Mouse (Mus musculus) telencephalon, adult 2 months (tissue): ENCODE measurements around the gene Asb16.
"Not testable (repeated sequence)": the region's sequence is repeated elsewhere in the genome, so short reads cannot be mapped to it uniquely, and the experiment has no call there.

Source experiments
- DNase-seq: peaks from one replicate; pipeline ENCODE4 v3.0.0-alpha.2; 2011; ENCODE audit warnings: low read depth, low spot score

Asb16 gene

GRCm38 (mm10) chr11:102241874-102242273 is 26.7 kb upstream of the Asb16 start:
- DNase-seq = no peak

DNA sequence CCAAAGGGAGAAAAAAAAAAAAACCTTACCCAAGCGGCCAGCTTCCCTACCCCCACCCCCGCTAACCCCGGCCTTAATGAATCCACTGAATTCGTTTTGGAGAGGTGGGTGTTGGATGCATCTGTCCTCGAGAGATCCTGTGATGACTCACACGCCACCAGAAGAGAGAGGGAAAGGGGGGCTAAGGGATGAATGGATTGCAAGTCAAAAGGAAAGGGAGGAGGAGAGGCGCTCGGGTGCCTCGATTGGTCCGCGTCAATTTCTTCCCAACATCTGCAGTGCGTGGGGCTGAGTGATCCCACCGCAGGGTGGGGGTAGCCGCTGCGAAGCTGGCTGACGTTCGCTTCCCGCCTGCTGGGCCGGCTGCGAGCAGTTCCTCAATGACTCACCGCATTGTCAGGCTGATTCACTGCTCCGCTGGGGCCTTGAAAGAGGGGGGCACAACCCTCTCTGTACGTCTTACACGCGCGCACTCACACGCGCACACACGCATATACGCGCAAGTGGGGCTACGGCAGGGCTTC is 23.6 kb upstream of the Asb16 start:
- DNase-seq = peak; percentile 88

GRCm38 (mm10) chr11:102245581-102246272 is 22.8 kb upstream of the Asb16 start:
- no peak for DNase-seq

DNA sequence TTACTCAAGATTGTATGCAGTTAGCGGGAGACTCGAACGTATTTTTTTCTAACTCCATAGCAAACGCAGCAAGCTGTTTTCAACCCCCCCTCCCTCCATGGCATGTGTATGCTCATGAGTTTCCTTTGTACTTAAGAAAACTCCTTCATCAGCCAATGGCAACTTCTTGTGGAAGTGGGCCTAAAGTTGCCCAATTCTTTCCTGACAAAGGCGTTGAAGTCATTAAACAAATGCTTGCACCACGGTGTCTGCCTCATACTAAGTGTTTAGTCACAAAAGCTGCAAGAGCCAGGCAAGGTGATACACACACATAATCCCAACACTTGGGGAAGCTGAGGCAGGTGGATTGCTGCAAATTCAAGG is 22.3 kb upstream of the Asb16 start:
- DNase-seq = no peak

GRCm38 (mm10) chr11:102246871-102247270 is 21.7 kb upstream of the Asb16 start:
- DNase-seq = no peak

GRCm38 (mm10) chr11:102248630-102249230 is 19.8 kb upstream of the Asb16 start, which contains the start of gene BC030867:
TSS of gene BC030867 (plus strand) at chr11:102248882.
- peak; percentile 84 for DNase-seq

GRCm38 (mm10) chr11:102249351-102250090 is 19.0 kb upstream of the Asb16 start:
- no peak for DNase-seq

GRCm38 (mm10) chr11:102257514-102257913 is 11.0 kb upstream of the Asb16 start:
- no peak for DNase-seq

- DNase-seq = no peak
Observed at GRCm38 (mm10) chr11:102258095-102258494, 10.4 kb upstream of the Asb16 start.

DNA sequence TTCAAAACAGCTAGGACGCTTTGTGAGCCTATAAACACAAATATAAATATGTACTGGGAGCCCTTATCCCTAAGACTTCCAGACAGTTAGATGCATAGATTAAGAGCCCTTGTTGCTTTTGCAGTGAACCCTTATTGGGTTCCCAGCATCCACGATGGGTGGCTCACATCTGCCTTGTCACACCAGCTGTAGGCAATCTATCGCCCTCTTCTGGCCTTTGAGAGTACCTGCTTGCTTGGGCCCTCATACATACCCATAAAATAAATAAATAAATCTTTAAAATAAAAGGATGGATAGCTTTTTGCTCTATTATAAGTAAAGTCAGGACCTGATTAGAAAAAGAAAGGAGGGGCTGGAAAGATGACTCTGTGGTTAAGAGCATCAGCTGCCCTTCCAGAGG is 10.0 kb upstream of the Asb16 start:
- no peak for DNase-seq

- no peak for DNase-seq
Observed at GRCm38 (mm10) chr11:102263211-102263610, 5.3 kb upstream of the Asb16 start.

GRCm38 (mm10) chr11:102265816-102266215 is 2.7 kb upstream of the Asb16 start:
- DNase-seq = no peak

GRCm38 (mm10) chr11:102266631-102267355 is 1.8 kb upstream of the Asb16 start:
- DNase-seq = no peak

- DNase-seq = peak; percentile 62
Observed at GRCm38 (mm10) chr11:102267480-102267879, 1.1 kb upstream of the Asb16 start.

DNA sequence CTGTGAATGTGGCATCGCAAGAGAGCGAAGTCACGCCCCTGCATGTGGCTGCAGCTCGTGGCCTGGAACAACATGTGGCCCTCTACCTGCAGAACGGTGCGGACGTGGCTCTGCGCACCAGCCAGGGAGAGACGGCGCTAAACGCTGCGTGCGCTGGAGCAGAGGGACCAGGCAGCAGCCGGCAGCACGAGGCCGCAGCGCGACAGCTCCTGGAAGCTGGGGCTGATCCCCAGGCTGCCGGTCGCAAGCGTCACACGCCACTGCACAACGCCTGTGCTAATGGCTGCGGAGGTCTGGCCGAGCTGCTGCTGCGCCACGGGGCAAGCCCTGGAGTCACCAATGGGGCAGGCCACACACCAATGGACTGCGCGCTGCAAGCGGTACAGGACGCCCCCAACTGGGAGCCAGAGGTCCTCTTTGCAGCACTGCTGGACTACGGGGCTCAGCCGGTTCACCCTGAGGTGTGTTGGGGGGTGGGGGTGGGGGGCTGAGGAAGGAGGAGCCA is 7.9 kb downstream of the Asb16 start:
- DNase-seq = no peak

DNA sequence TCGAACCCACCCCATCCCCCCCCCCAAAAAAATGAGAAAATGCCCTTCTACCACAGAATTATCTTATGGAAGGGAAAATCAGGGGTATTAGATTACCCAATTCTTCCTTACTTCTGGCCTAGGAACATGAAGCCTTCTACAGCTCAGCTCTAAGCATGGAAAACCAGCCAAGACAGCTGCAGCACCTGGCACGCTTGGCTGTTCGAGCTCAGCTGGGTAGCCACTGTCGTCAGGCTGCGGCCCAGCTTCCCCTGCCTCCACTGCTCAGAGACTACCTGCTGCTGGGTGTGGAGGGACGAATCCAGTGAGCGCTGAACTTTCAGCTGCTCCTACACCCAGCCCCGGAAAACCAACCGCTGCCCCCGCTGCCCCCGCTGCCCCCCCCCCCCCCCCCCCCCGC is 9.2 kb downstream of the Asb16 start:
- DNase-seq = no peak

DNA sequence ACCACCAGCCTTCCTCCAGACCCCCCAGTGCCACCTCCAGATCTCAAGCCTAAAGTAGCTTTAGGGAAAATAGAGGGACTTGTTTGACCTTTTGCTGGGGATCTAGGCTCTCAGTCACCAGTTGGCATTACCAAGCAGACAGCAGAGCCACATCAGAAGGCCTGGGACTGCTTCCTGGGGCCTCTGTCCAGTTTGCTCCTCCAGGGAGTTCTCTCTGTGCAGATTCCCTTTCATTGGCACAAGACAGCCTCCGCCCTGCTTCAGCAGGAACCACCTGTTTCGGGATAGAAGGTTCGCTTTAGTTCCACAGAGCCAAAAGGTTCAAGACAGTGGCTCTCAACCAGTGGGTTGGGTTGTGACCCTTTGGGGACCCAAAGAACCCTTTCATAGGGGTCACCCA is 11.1 kb downstream of the Asb16 start:
- no peak for DNase-seq

- DNase-seq = not testable (repeated sequence)
Observed at GRCm38 (mm10) chr11:102280267-102280666, 11.7 kb downstream of the Asb16 start.

GRCm38 (mm10) chr11:102283922-102284321 is 15.4 kb downstream of the Asb16 start:
- no peak for DNase-seq

DNA sequence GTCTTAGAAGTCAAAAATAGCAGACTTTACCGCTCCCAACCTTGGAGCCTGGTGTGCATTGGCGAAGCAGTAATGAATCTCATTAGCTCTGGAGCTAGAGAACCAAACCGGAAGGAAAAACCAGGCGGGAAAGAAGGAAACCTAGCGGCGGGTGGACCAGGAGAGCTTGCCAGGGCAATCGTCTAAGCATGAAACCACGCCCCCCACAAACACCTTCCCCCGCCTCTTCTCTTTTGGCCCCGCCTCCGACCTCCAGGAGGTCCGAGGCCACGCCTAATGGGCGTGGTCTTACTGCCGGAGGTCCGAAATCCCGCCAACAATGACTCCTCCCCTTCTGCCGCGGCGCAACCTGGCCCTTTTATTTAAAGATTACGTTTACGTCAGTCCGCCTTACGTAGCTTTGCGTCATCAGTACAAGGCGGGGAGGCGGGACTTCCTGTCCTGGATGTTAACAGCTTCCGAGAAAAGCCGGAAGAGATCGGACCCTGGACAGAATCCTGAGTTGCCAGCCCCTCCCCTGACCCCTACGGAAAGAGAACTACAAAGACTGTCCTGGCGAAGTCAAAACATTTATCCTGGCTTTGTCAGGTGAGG is 16.1 kb downstream of the Asb16 start, which contains the start of gene Tmub2:
Gene Tmub2 (plus strand): TSS at position 431 of the 594 bp plus-strand sequence.
- peak; percentile 98 for DNase-seq
